Mouse (Mus musculus): ENCODE results near the gene Doc2b. TPM values are rescaled to one million over a fixed set of nuclear protein-coding genes. Genes with fewer than 3 reads are reported as not detected.
"Not testable (repeated sequence)": the region's sequence is repeated elsewhere in the genome, so short reads cannot be mapped to it uniquely, and the experiment has no call there.

The Doc2b gene
- total RNA-seq, 1 experiment from 2014 or later = not detected

- no peak for ATAC-seq (replicated peaks; ENCODE audit: insufficient number of reproducible peaks, low FRiP score, low TSS enrichment, poor library complexity, severe bottlenecking)
These were observed 51.1 kb downstream of the Doc2b start for GRCm38 (mm10) chr11:75744761-75745160.

- ATAC-seq (replicated peaks; ENCODE audit: insufficient number of reproducible peaks, low FRiP score, low TSS enrichment, poor library complexity, severe bottlenecking) = no peak
These were observed 54.2 kb downstream of the Doc2b start for GRCm38 (mm10) chr11:75741615-75742014.

GRCm38 (mm10) chr11:75740204-75740603 is 55.6 kb downstream of the Doc2b start:
- ATAC-seq (replicated peaks; ENCODE audit: insufficient number of reproducible peaks, low FRiP score, low TSS enrichment, poor library complexity, severe bottlenecking) = no peak

GRCm38 (mm10) chr11:75738477-75738821 is 57.4 kb downstream of the Doc2b start:
- ATAC-seq (replicated peaks; ENCODE audit: insufficient number of reproducible peaks, low FRiP score, low TSS enrichment, poor library complexity, severe bottlenecking) = no peak

- ATAC-seq (replicated peaks; ENCODE audit: insufficient number of reproducible peaks, low FRiP score, low TSS enrichment, poor library complexity, severe bottlenecking) = 0 out of 2 replicates have a peak, but pooled peaks have one; percentile 9
These were observed 57.9 kb downstream of the Doc2b start for GRCm38 (mm10) chr11:75737806-75738476.

GRCm38 (mm10) chr11:75736978-75737377 is 58.9 kb downstream of the Doc2b start:
- no peak for ATAC-seq (replicated peaks; ENCODE audit: insufficient number of reproducible peaks, low FRiP score, low TSS enrichment, poor library complexity, severe bottlenecking)

- ATAC-seq (replicated peaks; ENCODE audit: insufficient number of reproducible peaks, low FRiP score, low TSS enrichment, poor library complexity, severe bottlenecking) = no peak
These were observed 60.2 kb downstream of the Doc2b start for GRCm38 (mm10) chr11:75735462-75736252.

GRCm38 (mm10) chr11:75733227-75733940 is 62.5 kb downstream of the Doc2b start:
- peak; percentile 56 for ATAC-seq (replicated peaks; ENCODE audit: insufficient number of reproducible peaks, low FRiP score, low TSS enrichment, poor library complexity, severe bottlenecking)

GRCm38 (mm10) chr11:75732434-75733226 is 63.2 kb downstream of the Doc2b start, which contains the start of gene Ywhae:
TSS of gene Ywhae (plus strand) at chr11:75732869.
- ATAC-seq (replicated peaks; ENCODE audit: insufficient number of reproducible peaks, low FRiP score, low TSS enrichment, poor library complexity, severe bottlenecking) = peak; percentile 76

- ATAC-seq (replicated peaks; ENCODE audit: insufficient number of reproducible peaks, low FRiP score, low TSS enrichment, poor library complexity, severe bottlenecking) = not testable (repeated sequence)
These were observed 68.2 kb downstream of the Doc2b start for GRCm38 (mm10) chr11:75727659-75728058.

- ATAC-seq (replicated peaks; ENCODE audit: insufficient number of reproducible peaks, low FRiP score, low TSS enrichment, poor library complexity, severe bottlenecking) = no peak
These were observed 68.7 kb downstream of the Doc2b start for GRCm38 (mm10) chr11:75727168-75727567.

- ATAC-seq (replicated peaks; ENCODE audit: insufficient number of reproducible peaks, low FRiP score, low TSS enrichment, poor library complexity, severe bottlenecking) = no peak
These were observed 73.5 kb downstream of the Doc2b start for GRCm38 (mm10) chr11:75722339-75722738.

Other genes with a start within 250 kb of the Doc2b start
- gene Pitpna, start 208.0 kb downstream of the Doc2b start, total RNA-seq (2017) = 113 to 174 TPM (median 147 TPM) in 3 replicates
- gene Inpp5k, start 165.1 kb downstream of the Doc2b start, total RNA-seq (2017) = 68.4 to 82.5 TPM (median 80.2 TPM) in 3 replicates
- gene Myo1c, start 145.5 kb downstream of the Doc2b start, total RNA-seq (2017) = 93.0 to 115 TPM (median 97.0 TPM) in 3 replicates
- gene Crk, start 116.8 kb downstream of the Doc2b start, total RNA-seq (2017) = 101 to 126 TPM (median 121 TPM) in 3 replicates
- gene Ywhae, start 63.2 kb downstream of the Doc2b start, total RNA-seq (2017) = 136 to 226 TPM (median 205 TPM) in 3 replicates
- 2.3 to 4.9 TPM (median 4.6 TPM) in 3 replicates for gene Rph3al, start 142.4 kb upstream of the Doc2b start, total RNA-seq (2017)
- 0.43 TPM in 1 of 3 replicates, not detected in the others for gene 1700016K19Rik, start 203.9 kb upstream of the Doc2b start, total RNA-seq (2017)
- gene Rflnb, start 231.7 kb upstream of the Doc2b start, total RNA-seq (2017) = 1.4 to 29.5 TPM (median 23.9 TPM) in 3 replicates